Mouse (Mus musculus) myocyte (in vitro differentiated cells): ENCODE data around the gene Gabrr3. TPM values are rescaled to one million over a fixed set of nuclear protein-coding genes. Genes with fewer than 3 reads are reported as not detected.
A peak's percentile ranks its signal among the peaks of the same experiment; 100 is the strongest.

Experiments
- H3K27me3 ChIP-seq: one replicate; pipeline ENCODE4 v1.6.1; 2011; ENCODE audit not compliant: control insufficient read depth, insufficient read depth, insufficient read length
- H3K36me3 ChIP-seq: one replicate; pipeline ENCODE4 v1.6.1; 2011; ENCODE audit not compliant: control insufficient read depth, insufficient read depth
- H3K4me2 ChIP-seq: one replicate; pipeline ENCODE4 v1.6.1; 2011; ENCODE audit warnings: low read depth, control low read depth
- H3K4me3 ChIP-seq: one replicate; pipeline ENCODE4 v1.5.1; 2011; ENCODE audit warnings: mild to moderate bottlenecking, control low read depth, moderate library complexity
- H3K79me2 ChIP-seq: one replicate; pipeline ENCODE4 v1.6.1; 2011; ENCODE audit not compliant: control insufficient read depth, insufficient read depth
- H3ac ChIP-seq: one replicate; pipeline ENCODE4 v1.6.1; 2011; ENCODE audit not compliant: control insufficient read depth, insufficient read length
- CEBPB ChIP-seq: IDR thresholded peaks from 2 replicates; pipeline ENCODE4 v1.6.1; 2011; ENCODE audit warnings: mild to moderate bottlenecking, moderate library complexity; ENCODE audit not compliant: poor library complexity, insufficient read depth, severe bottlenecking
- E2F4 ChIP-seq: IDR thresholded peaks from one replicate; pipeline ENCODE4 v1.6.1; 2011; ENCODE audit warnings: mild to moderate bottlenecking, control low read depth, moderate library complexity; ENCODE audit not compliant: insufficient read depth
- MAX ChIP-seq: IDR thresholded peaks from one replicate; pipeline ENCODE4 v1.6.1; 2011; ENCODE audit warnings: low read depth, mild to moderate bottlenecking, control low read depth
- MYOD1 ChIP-seq, 3 experiments: IDR thresholded peaks; one replicate each; pipeline ENCODE4 v1.6.1; 2011; ENCODE audit warnings: control low read depth in 2 of 3, low read depth in 2 of 3, mild to moderate bottlenecking in 2 of 3, moderate library complexity in 1 of 3; ENCODE audit not compliant: insufficient read length in 2 of 3, control insufficient read depth in 1 of 3
- MYOG ChIP-seq, 3 experiments: IDR thresholded peaks; one replicate each; pipeline ENCODE4 v1.6.1; 2011; ENCODE audit warnings: control low read depth in 2 of 3, low read depth in 2 of 3, mild to moderate bottlenecking in 2 of 3; ENCODE audit not compliant: insufficient read length in 2 of 3, control insufficient read depth in 1 of 3, insufficient read depth in 1 of 3
- POLR2A ChIP-seq: IDR thresholded peaks from one replicate; pipeline ENCODE4 v1.6.1; 2011; ENCODE audit warnings: low read depth, mild to moderate bottlenecking, control low read depth, moderate library complexity; ENCODE audit not compliant: insufficient read length
- POLR2AphosphoS2 ChIP-seq: IDR thresholded peaks from one replicate; pipeline ENCODE4 v1.6.1; 2011; ENCODE audit warnings: low read depth, control low read depth; ENCODE audit not compliant: insufficient read length
- REST ChIP-seq: IDR thresholded peaks from one replicate; pipeline ENCODE4 v1.6.1; 2011; ENCODE audit warnings: mild to moderate bottlenecking, control low read depth, moderate library complexity; ENCODE audit not compliant: insufficient read depth, insufficient read length
- SRF ChIP-seq: IDR thresholded peaks from one replicate; pipeline ENCODE4 v1.6.1; 2011; ENCODE audit warnings: low read depth; ENCODE audit not compliant: control insufficient read depth, insufficient read length
- TCF12 ChIP-seq: IDR thresholded peaks from one replicate; pipeline ENCODE4 v1.6.1; 2011; ENCODE audit warnings: mild to moderate bottlenecking, control low read depth; ENCODE audit not compliant: poor library complexity, insufficient read depth, severe bottlenecking
- TCF3 ChIP-seq: IDR thresholded peaks from one replicate; pipeline ENCODE4 v1.6.1; 2011; ENCODE audit warnings: low read depth, control low read depth; ENCODE audit not compliant: insufficient read length
- USF1 ChIP-seq: IDR thresholded peaks from one replicate; pipeline ENCODE4 v1.6.1; 2011; ENCODE audit warnings: low read depth, mild to moderate bottlenecking, control low read depth, moderate library complexity
- polyA plus RNA-seq: library from polyadenylated mRNA; unstranded; fragments of >200 nt; fragmentation: generic; extraction: Trizol; gene quantifications from one replicate; pipeline ENCODE4 v1.2.1, GENCODE M21; 2012; ENCODE audit warnings: missing spikeins

Gabrr3 gene
- polyA plus RNA-seq, 1 experiment = not detected

- H3K4me2 ChIP-seq = peak overlapping the region; percentile 69
- TF ChIP-seq MAX (no peak), POLR2A (no peak), TCF12 (no peak), POLR2AphosphoS2 (no peak), USF1 (no peak), MYOD1 (IDR thresholded peaks at IDR 0.05; ENCODE audit: control insufficient read depth in 1 of 3, insufficient read length in 2 of 3, low read depth in 2 of 3) (no peak), CEBPB (no peak), TCF3 (no peak), REST (no peak), E2F4 (no peak), SRF (no peak), MYOG (IDR thresholded peaks at IDR 0.05; ENCODE audit: control insufficient read depth in 1 of 3, insufficient read depth in 1 of 3, insufficient read length in 2 of 3, low read depth in 2 of 3) (no peak)
- H3K79me2 ChIP-seq = peaks cover 36% of the 10 kb centered on the region
- peak overlapping the region; percentile 54 for H3ac ChIP-seq
- peaks cover 19% of the 10 kb centered on the region for H3K36me3 ChIP-seq
- H3K27me3 ChIP-seq = no peaks in the 10 kb centered on the region
- H3K4me3 ChIP-seq = peak overlapping the region; percentile 58
Measured at GRCm38 (mm10) chr16:59472546-59472945, 65.4 kb downstream of the Gabrr3 start.

DNA sequence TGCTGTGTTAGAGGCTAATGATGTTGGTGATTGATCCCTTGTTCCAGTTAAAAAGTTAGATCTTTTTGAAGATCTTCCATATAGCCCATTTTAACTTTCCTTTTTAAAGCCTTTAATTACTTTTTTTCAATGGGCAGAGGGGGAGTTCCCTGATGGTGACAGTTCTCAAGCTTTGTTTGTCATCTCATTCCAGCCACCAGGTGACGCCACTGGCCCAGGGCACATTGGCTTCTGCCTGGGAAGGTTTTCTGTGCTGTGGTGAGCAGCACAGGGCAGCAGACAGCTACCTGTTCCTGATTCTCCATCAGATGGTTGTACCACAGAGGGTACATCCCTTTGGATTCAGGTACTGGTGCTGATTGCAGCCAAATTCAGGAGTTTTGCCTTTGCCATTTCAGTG, 67.7 kb downstream of the Gabrr3 start:
- peaks cover 36% of the 10 kb centered on the region for H3K79me2 ChIP-seq
- no peak overlapping the region for H3K4me3 ChIP-seq
- no peaks in the 10 kb centered on the region for H3K27me3 ChIP-seq
- no peak overlapping the region for H3K4me2 ChIP-seq
- no peak overlapping the region for H3ac ChIP-seq
- H3K36me3 ChIP-seq = peaks cover 26% of the 10 kb centered on the region
- TF ChIP-seq SRF = no peak
- no peak for TF ChIP-seq MAX

GRCm38 (mm10) chr16:59477955-59478354, 70.8 kb downstream of the Gabrr3 start:
- Histone ChIP-seq H3K36me3 (peaks cover 37% of the 10 kb centered on the region), H3K4me2 (no peak overlapping the region), H3K4me3 (no peak overlapping the region), H3K27me3 (no peaks in the 10 kb centered on the region), H3K79me2 (peaks cover 25% of the 10 kb centered on the region), H3ac (no peak overlapping the region)
- no peak for TF ChIP-seq POLR2AphosphoS2
- TF ChIP-seq TCF3 = no peak
- no peak for TF ChIP-seq POLR2A
- no peak for TF ChIP-seq MAX
- TF ChIP-seq CEBPB = no peak
- no peak for TF ChIP-seq TCF12
- TF ChIP-seq REST = no peak
- no peak for TF ChIP-seq MYOD1 (IDR thresholded peaks at IDR 0.05; ENCODE audit: control insufficient read depth in 1 of 3, insufficient read length in 2 of 3, low read depth in 2 of 3)
- no peak for TF ChIP-seq MYOG (IDR thresholded peaks at IDR 0.05; ENCODE audit: control insufficient read depth in 1 of 3, insufficient read depth in 1 of 3, insufficient read length in 2 of 3, low read depth in 2 of 3)

GRCm38 (mm10) chr16:59487239-59487638, 80.1 kb downstream of the Gabrr3 start:
- no peak overlapping the region for H3K4me2 ChIP-seq
- no peaks in the 10 kb centered on the region for H3K27me3 ChIP-seq
- peaks cover 45% of the 10 kb centered on the region for H3K36me3 ChIP-seq
- no peak overlapping the region for H3K4me3 ChIP-seq
- no peak for TF ChIP-seq POLR2AphosphoS2
- no peak for TF ChIP-seq REST
- no peak for TF ChIP-seq E2F4
- no peak for TF ChIP-seq MYOD1 (IDR thresholded peaks at IDR 0.05; ENCODE audit: control insufficient read depth in 1 of 3, insufficient read length in 2 of 3, low read depth in 2 of 3)
- TF ChIP-seq USF1 = no peak
- no peak for TF ChIP-seq SRF
- TF ChIP-seq TCF12 = no peak
- H3ac ChIP-seq = no peak overlapping the region
- no peaks in the 10 kb centered on the region for H3K79me2 ChIP-seq

- H3K36me3 ChIP-seq = peaks cover 37% of the 10 kb centered on the region
- TF ChIP-seq USF1 (no peak), POLR2A (no peak), REST (no peak), TCF12 (no peak), MYOG (IDR thresholded peaks at IDR 0.05; ENCODE audit: control insufficient read depth in 1 of 3, insufficient read depth in 1 of 3, insufficient read length in 2 of 3, low read depth in 2 of 3) (no peak), TCF3 (no peak), E2F4 (no peak), MYOD1 (IDR thresholded peaks at IDR 0.05; ENCODE audit: control insufficient read depth in 1 of 3, insufficient read length in 2 of 3, low read depth in 2 of 3) (no peak), CEBPB (no peak)
- H3K79me2 ChIP-seq = no peaks in the 10 kb centered on the region
- no peak overlapping the region for H3ac ChIP-seq
- no peak overlapping the region for H3K4me3 ChIP-seq
- no peak overlapping the region for H3K4me2 ChIP-seq
- H3K27me3 ChIP-seq = no peaks in the 10 kb centered on the region
Measured at GRCm38 (mm10) chr16:59487975-59488548, 80.9 kb downstream of the Gabrr3 start.
